Mouse (Mus musculus) cortical plate, adult 2 months (tissue): Measurements from ENCODE around the gene Olfr680-ps1.
"Not testable (repeated sequence)": the region's sequence is repeated elsewhere in the genome, so short reads cannot be mapped to it uniquely, and the experiment has no call there.

Experiments
- CTCF ChIP-seq: fragments of 200-500 bp; IDR thresholded peaks from 2 replicates; pipeline ENCODE4 v1.5.1; 2011; ENCODE audit warnings: mild to moderate bottlenecking, control low read depth, low read length; ENCODE audit not compliant: insufficient read depth; ENCODE audit errors: extremely low read depth
- POLR2A ChIP-seq: fragments of 200-500 bp; IDR thresholded peaks from 2 replicates; pipeline ENCODE4 v1.6.1; 2011; ENCODE audit warnings: mild to moderate bottlenecking, low read length, control low read depth; ENCODE audit not compliant: insufficient read depth; ENCODE audit errors: extremely low read depth

GRCm38 (mm10) chr7:105092717-105093116, at the start of gene Olfr680-ps1:
- not testable (repeated sequence) for TF ChIP-seq CTCF, POLR2A
